In the genomic region with DNA sequence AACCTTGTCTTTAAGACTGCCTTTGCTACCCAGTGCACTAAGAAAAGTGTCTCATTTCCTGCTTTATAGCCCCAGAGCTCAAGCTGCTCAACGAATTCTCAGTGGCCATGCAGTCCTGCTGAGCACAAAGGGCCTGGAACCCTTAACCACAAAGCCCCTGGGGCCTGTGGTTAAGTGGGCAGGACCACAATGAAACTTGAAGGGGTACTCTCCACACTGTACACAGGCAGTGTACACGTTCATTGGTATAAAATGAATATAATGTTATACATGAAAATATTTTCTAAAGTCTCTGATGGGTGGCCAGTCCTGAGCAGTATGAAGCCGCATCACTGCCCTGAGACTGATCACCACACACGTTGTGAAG, we compare ENCODE assay signal across 8 mouse cellular contexts. TPM values are rescaled to one million over a fixed set of nuclear protein-coding genes. Genes with fewer than 3 reads are reported as not detected.
DNase-seq lines count a peak whose midpoint lies in the region; ATAC-seq and TF ChIP-seq lines count a peak whose summit lies in the region.

No protein-coding gene starts in this region.

- DNase-seq in kidney, postnatal 0 days (ENCODE audit: low spot score): no peak
- DNase-seq in kidney, postnatal 10 days: no peak
- no peak for DNase-seq in embryonic facial prominence, embryonic 10.5 days (ENCODE audit: low spot score)
- DNase-seq in limb, embryonic 10.5 days (ENCODE audit: low spot score): no peak
- DNase-seq in urinary bladder, adult 2 months (ENCODE audit: low spot score): no peak
- DNase-seq in embryo, embryonic 11 days: no peak
- DNase-seq in thymus, postnatal 0 days (ENCODE audit: low spot score): no peak

- no peak overlapping the region for H3K4me2 ChIP-seq in kidney, postnatal 0 days (ENCODE audit: low read length)
- peak overlapping the region; percentile 74 for H3K4me2 ChIP-seq in neural tube, embryonic 15.5 days

- H3K27me3 ChIP-seq in kidney, postnatal 0 days (ENCODE audit: insufficient read depth, low read length): no peaks in the 10 kb centered on the region
- no peaks in the 10 kb centered on the region for H3K27me3 ChIP-seq in embryonic facial prominence, embryonic 10.5 days (replicated peaks; ENCODE audit: low read depth, poor library complexity, severe bottlenecking)
- no peaks in the 10 kb centered on the region for H3K27me3 ChIP-seq in limb, embryonic 10.5 days (ENCODE audit: low read depth, poor library complexity, severe bottlenecking)
- no peaks in the 10 kb centered on the region for H3K27me3 ChIP-seq in neural tube, embryonic 15.5 days (replicated peaks)

- TF ChIP-seq CTCF in kidney, postnatal 0 days (IDR thresholded peaks at IDR 0.05; ENCODE audit: low read depth): no peak

- ATAC-seq in kidney, postnatal 0 days (replicated peaks; ENCODE audit: low FRiP score, low read depth): no peak; the same call in 1 of the 2 replicates
- peak; percentile 62 for ATAC-seq in neural tube, embryonic 15.5 days (ENCODE audit: low FRiP score)

- H3K4me1 ChIP-seq in kidney, postnatal 0 days (replicated peaks; ENCODE audit: insufficient read depth, low read length): peaks cover 11% of the 10 kb centered on the region; the same call in 1 of the 2 replicates
- H3K4me1 ChIP-seq in embryonic facial prominence, embryonic 10.5 days: peaks cover 20% of the 10 kb centered on the region
- peaks cover 21% of the 10 kb centered on the region for H3K4me1 ChIP-seq in limb, embryonic 10.5 days
- peaks cover 27% of the 10 kb centered on the region for H3K4me1 ChIP-seq in neural tube, embryonic 15.5 days

- no peak overlapping the region for H3K4me3 ChIP-seq in kidney, postnatal 0 days (replicated peaks; ENCODE audit: low read depth, low read length)
- peak overlapping the region; percentile 79; the same call in 1 of the 2 replicates for H3K4me3 ChIP-seq in embryonic facial prominence, embryonic 10.5 days
- peak overlapping the region; percentile 73 for H3K4me3 ChIP-seq in limb, embryonic 10.5 days
- peak overlapping the region; percentile 65; the same call in 1 of the 2 replicates for H3K4me3 ChIP-seq in neural tube, embryonic 15.5 days (replicated peaks)

- 18% methylated on average over 4 of the region's 4 CpGs for WGBS in kidney, postnatal 0 days
- 25% methylated on average over 4 of the region's 4 CpGs for WGBS in embryonic facial prominence, embryonic 10.5 days
- 27% methylated on average over 4 of the region's 4 CpGs for WGBS in limb, embryonic 10.5 days
- WGBS in neural tube, embryonic 15.5 days: 17% methylated on average over 4 of the region's 4 CpGs

- H3K36me3 ChIP-seq in kidney, postnatal 0 days (ENCODE audit: insufficient read depth, low read length): peaks cover 24% of the 10 kb centered on the region
- peaks cover 40% of the 10 kb centered on the region for H3K36me3 ChIP-seq in embryonic facial prominence, embryonic 10.5 days (replicated peaks)
- H3K36me3 ChIP-seq in limb, embryonic 10.5 days: peaks cover 41% of the 10 kb centered on the region
- H3K36me3 ChIP-seq in neural tube, embryonic 15.5 days: peaks cover 28% of the 10 kb centered on the region

- no peaks in the 10 kb centered on the region for H3K9me3 ChIP-seq in kidney, postnatal 0 days (replicated peaks; ENCODE audit: low read length)
- no peaks in the 10 kb centered on the region for H3K9me3 ChIP-seq in embryonic facial prominence, embryonic 10.5 days
- no peaks in the 10 kb centered on the region for H3K9me3 ChIP-seq in limb, embryonic 10.5 days (replicated peaks)
- H3K9me3 ChIP-seq in neural tube, embryonic 15.5 days (replicated peaks): no peaks in the 10 kb centered on the region

- H3K27ac ChIP-seq in kidney, postnatal 0 days: 0 out of 2 replicates have a peak overlapping the region, but pooled peaks have one; percentile 48
- H3K27ac ChIP-seq in embryonic facial prominence, embryonic 10.5 days (replicated peaks): peak overlapping the region; percentile 85
- H3K27ac ChIP-seq in limb, embryonic 10.5 days: peak overlapping the region; percentile 84; the same call in 1 of the 2 replicates
- peak overlapping the region; percentile 80 for H3K27ac ChIP-seq in neural tube, embryonic 15.5 days (replicated peaks)

- no peak overlapping the region for H3K9ac ChIP-seq in kidney, postnatal 0 days (ENCODE audit: low read depth, low read length)
- peak overlapping the region; percentile 74; the same call in 1 of the 2 replicates for H3K9ac ChIP-seq in neural tube, embryonic 15.5 days (replicated peaks)

RNA-seq across cellular contexts. Expression of a gene that starts 0.3 kb away (rescaled TPM):
- 15.1 and 17.4 TPM in 2 replicates for polyA plus RNA-seq in kidney, postnatal 0 days (2015; fragmentation: Nextera tagmentation; extraction: Ambion mirVana)
- 33.8 and 35.7 TPM in 2 replicates for polyA plus RNA-seq in embryonic facial prominence, embryonic 10.5 days (2016; fragmentation: Nextera tagmentation; extraction: Ambion mirVana)
- 41.1 and 43.0 TPM in 2 replicates for polyA plus RNA-seq in limb, embryonic 10.5 days (2016; fragmentation: Nextera tagmentation; extraction: Ambion mirVana)
- 25.6 and 27.8 TPM in 2 replicates for polyA plus RNA-seq in neural tube, embryonic 15.5 days (2015; fragmentation: Nextera tagmentation; extraction: Ambion mirVana)
- 17.8 and 18.2 TPM in 2 replicates for polyA plus RNA-seq in urinary bladder, adult 2 months (2012; rRNA removed)
- polyA plus RNA-seq in thymus, postnatal 0 days (2015; fragmentation: Nextera tagmentation; extraction: Ambion mirVana): 18.1 and 19.8 TPM in 2 replicates

RNA-seq across cellular contexts. Expression of a gene that starts 25.4 kb away (rescaled TPM):
- polyA plus RNA-seq in kidney, postnatal 0 days (2015; fragmentation: Nextera tagmentation; extraction: Ambion mirVana): 2.1 and 2.5 TPM in 2 replicates
- 1.4 and 2.7 TPM in 2 replicates for polyA plus RNA-seq in embryonic facial prominence, embryonic 10.5 days (2016; fragmentation: Nextera tagmentation; extraction: Ambion mirVana)
- polyA plus RNA-seq in limb, embryonic 10.5 days (2016; fragmentation: Nextera tagmentation; extraction: Ambion mirVana): 2.8 and 3.9 TPM in 2 replicates
- 1.5 and 1.6 TPM in 2 replicates for polyA plus RNA-seq in neural tube, embryonic 15.5 days (2015; fragmentation: Nextera tagmentation; extraction: Ambion mirVana)
- 1.3 and 1.4 TPM in 2 replicates for polyA plus RNA-seq in urinary bladder, adult 2 months (2012; rRNA removed)
- polyA plus RNA-seq in thymus, postnatal 0 days (2015; fragmentation: Nextera tagmentation; extraction: Ambion mirVana): 6.3 and 7.3 TPM in 2 replicates

RNA-seq across cellular contexts. Expression of a gene that starts 25.5 kb away (rescaled TPM):
- polyA plus RNA-seq in kidney, postnatal 0 days (2015; fragmentation: Nextera tagmentation; extraction: Ambion mirVana): 66.4 and 68.0 TPM in 2 replicates
- polyA plus RNA-seq in embryonic facial prominence, embryonic 10.5 days (2016; fragmentation: Nextera tagmentation; extraction: Ambion mirVana): 71.7 and 78.5 TPM in 2 replicates
- polyA plus RNA-seq in limb, embryonic 10.5 days (2016; fragmentation: Nextera tagmentation; extraction: Ambion mirVana): 63.1 and 81.1 TPM in 2 replicates
- 69.8 and 70.6 TPM in 2 replicates for polyA plus RNA-seq in neural tube, embryonic 15.5 days (2015; fragmentation: Nextera tagmentation; extraction: Ambion mirVana)
- polyA plus RNA-seq in urinary bladder, adult 2 months (2012; rRNA removed): 75.9 and 82.4 TPM in 2 replicates
- 53.2 and 59.6 TPM in 2 replicates for polyA plus RNA-seq in thymus, postnatal 0 days (2015; fragmentation: Nextera tagmentation; extraction: Ambion mirVana)

RNA-seq across cellular contexts. Expression of a gene that starts 32.2 kb away (rescaled TPM):
- polyA plus RNA-seq in kidney, postnatal 0 days (2015; fragmentation: Nextera tagmentation; extraction: Ambion mirVana): 0.24 and 0.32 TPM in 2 replicates
- 0.29 TPM in 1 of 2 replicates, not detected in the other for polyA plus RNA-seq in embryonic facial prominence, embryonic 10.5 days (2016; fragmentation: Nextera tagmentation; extraction: Ambion mirVana)
- 0.13 TPM in 1 of 2 replicates, not detected in the other for polyA plus RNA-seq in limb, embryonic 10.5 days (2016; fragmentation: Nextera tagmentation; extraction: Ambion mirVana)
- 0.57 TPM in 1 of 2 replicates, not detected in the other for polyA plus RNA-seq in neural tube, embryonic 15.5 days (2015; fragmentation: Nextera tagmentation; extraction: Ambion mirVana)
- polyA plus RNA-seq in urinary bladder, adult 2 months (2012; rRNA removed): not detected in 2 replicates
- 0.62 and 0.64 TPM in 2 replicates for polyA plus RNA-seq in thymus, postnatal 0 days (2015; fragmentation: Nextera tagmentation; extraction: Ambion mirVana)
